Mouse (Mus musculus) kidney, embryonic 16.5 days (tissue): ENCODE measurements around the gene Gm49366. TPM values are rescaled to one million over a fixed set of nuclear protein-coding genes. Genes with fewer than 3 reads are reported as not detected.
"Not testable (repeated sequence)": the region's sequence is repeated elsewhere in the genome, so short reads cannot be mapped to it uniquely, and the experiment has no call there.

Experiments used
- ATAC-seq: fragments of 200-750 bp; cut with Nextera tagmentation; 2 replicates; pipeline ENCODE4 v1.8.0; 2017; ENCODE audit warnings: moderate TSS enrichment; ENCODE audit not compliant: low FRiP score, low TSS enrichment
- H3K27ac ChIP-seq: fragments of 300-500 bp; sonication (generic); 2 replicates; pipeline ENCODE4 v1.5.1; 2014; ENCODE audit warnings: low read length
- H3K27me3 ChIP-seq: fragments of 300-500 bp; sonication (generic); 2 replicates; pipeline ENCODE4 v1.6.1; 2014; ENCODE audit warnings: low read length, control low read depth, mixed read lengths; ENCODE audit not compliant: insufficient read depth
- H3K36me3 ChIP-seq: fragments of 300-500 bp; sonication (generic); 2 replicates; pipeline ENCODE4 v1.6.1; 2014; ENCODE audit warnings: low read length, control low read depth, mixed read lengths; ENCODE audit not compliant: insufficient read depth
- H3K4me1 ChIP-seq: fragments of 300-500 bp; sonication (generic); 2 replicates; pipeline ENCODE4 v1.6.1; 2014; ENCODE audit warnings: low read length, control low read depth, mixed read lengths; ENCODE audit not compliant: insufficient read depth
- H3K4me2 ChIP-seq: fragments of 300-500 bp; sonication (generic); replicated peaks from 2 replicates; pipeline ENCODE4 v1.6.1; 2014; ENCODE audit warnings: low read depth, low read length
- H3K4me3 ChIP-seq: fragments of 300-500 bp; sonication (generic); 2 replicates; pipeline ENCODE4 v1.5.1; 2014; ENCODE audit warnings: mild to moderate bottlenecking, low read length
- H3K9ac ChIP-seq: fragments of 300-500 bp; sonication (generic); replicated peaks from 2 replicates; pipeline ENCODE4 v1.6.1; 2014; ENCODE audit warnings: low read length
- H3K9me3 ChIP-seq: fragments of 300-500 bp; sonication (generic); 2 replicates; pipeline ENCODE4 v1.6.1; 2016; ENCODE audit warnings: low read length, control low read depth
- WGBS: fragments of 180-500 bp; shearing (Covaris S2); extraction: QIAGEN DNeasy Blood & Tissue Kit; methylation state at CpG from one replicate; pipeline ENCODE4 v1.1.7; 2014; 5-methylcytosine and 5-hydroxymethylcytosine counted together
- polyA plus RNA-seq: library from polyadenylated mRNA; unstranded; fragments of >200 nt; fragmentation: Nextera tagmentation; extraction: Ambion mirVana; gene quantifications from 2 replicates; pipeline ENCODE4 v1.2.1, GENCODE M21; 2015

Gm49366 gene
- polyA plus RNA-seq, 1 experiment from 2014 or later: not detected

DNA sequence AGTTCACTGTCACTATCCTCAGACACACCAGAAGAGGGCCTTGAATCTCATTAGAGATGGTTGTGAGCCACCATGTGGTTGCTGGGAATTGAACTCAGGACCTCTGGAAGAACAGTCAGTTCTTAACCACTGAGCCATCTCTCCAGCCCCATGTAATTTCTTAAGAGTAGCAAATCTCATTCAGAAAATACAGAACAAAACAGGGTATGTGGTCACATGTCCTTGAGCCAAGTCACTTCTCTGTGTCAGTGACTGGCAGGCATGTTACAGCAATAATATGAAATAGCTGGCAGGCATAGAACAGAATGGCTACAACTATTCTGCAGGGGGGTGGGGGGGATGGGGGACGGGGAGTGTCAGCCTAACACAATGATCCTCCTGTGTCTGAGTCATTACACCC lies 61.3 kb downstream of the Gm49366 start:
- ATAC-seq: no peak
- Histone ChIP-seq H3K36me3 (no peaks in the 10 kb centered on the region), H3K9ac (no peak overlapping the region), H3K4me3 (no peak overlapping the region), H3K27ac (no peak overlapping the region), H3K9me3 (0 out of 2 replicates have a peak, but pooled peaks cover 3% of the 10 kb centered on the region), H3K27me3 (no peaks in the 10 kb centered on the region), H3K4me1 (no peaks in the 10 kb centered on the region), H3K4me2 (peak overlapping the region; percentile 89)
- WGBS: 69% methylated on average over 1 of the region's 1 CpGs

DNA sequence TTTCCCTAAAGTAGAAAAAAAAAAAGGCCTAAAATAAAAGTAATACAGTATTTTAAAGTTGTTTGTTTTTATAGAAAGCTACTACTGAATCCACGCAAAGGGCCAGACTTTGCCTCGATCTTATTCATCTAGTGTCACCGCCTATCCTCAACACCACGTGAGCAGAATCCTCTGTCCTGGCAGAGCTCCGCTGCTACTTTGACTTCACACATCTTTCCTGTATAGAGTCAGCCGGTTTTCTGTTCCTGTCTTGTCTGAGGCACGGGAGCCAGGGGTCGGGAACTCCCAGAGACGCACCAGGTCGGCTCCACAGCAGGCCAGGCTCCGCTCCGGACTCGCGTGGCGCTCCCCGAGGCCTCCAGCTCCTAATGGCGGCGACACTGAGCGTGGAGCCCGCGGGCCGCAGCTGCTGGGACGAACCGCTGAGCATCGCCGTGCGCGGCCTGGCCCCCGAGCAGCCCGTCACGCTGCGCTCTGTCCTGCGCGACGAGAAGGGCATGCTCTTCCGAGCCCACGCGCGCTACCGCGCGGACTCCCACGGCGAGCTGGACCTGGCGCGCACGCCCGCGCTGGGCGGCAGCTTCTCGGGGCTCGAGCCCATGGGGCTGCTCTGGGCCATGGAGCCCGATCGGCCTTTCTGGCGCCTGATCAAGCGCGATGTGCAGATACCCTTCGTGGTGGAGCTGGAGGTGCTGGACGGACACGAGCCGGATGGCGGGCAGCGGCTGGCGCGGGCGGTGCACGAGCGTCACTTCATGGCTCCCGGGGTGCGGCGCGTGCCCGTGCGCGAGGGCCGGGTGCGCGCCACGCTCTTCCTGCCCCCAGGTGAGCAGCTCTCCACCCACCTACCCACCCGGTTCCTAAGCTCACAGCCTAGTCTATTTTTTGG lies 62.1 kb downstream of the Gm49366 start, which contains the start of gene Acot6:
Gene Acot6, plus strand, starts transcription at position 51 of the 889 bp plus-strand sequence.
- under 1% methylated on average over 62 of the region's 80 CpGs for WGBS
- ATAC-seq: peak; percentile 74
- H3K9me3 ChIP-seq, H3K4me1 ChIP-seq, H3K27ac ChIP-seq, H3K27me3 ChIP-seq, H3K36me3 ChIP-seq: not testable (repeated sequence)
- Histone ChIP-seq H3K4me2 (peak within 1 kb of the TSS; percentile 89), H3K4me3 (peak within 1 kb of the TSS; percentile 60), H3K9ac (peak within 1 kb of the TSS; percentile 74)

DNA sequence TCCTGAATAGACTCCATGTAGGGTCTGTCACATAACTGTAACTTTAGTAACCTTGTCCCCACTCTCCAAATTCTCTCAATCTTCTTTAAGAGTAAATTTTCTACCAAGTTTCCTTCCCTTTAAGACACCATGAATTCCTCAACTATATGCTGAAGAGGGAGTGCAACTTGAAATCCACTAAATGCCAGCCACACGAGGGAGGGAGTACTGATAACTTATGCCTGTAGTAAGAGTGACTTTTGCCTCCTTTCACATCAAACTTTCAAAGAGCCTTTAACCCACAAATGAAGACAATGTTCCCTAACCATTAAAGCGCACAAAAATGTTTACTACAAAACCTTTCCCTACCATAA lies 62.7 kb downstream of the Gm49366 start:
- Histone ChIP-seq H3K36me3 (no peaks in the 10 kb centered on the region), H3K4me3 (peak overlapping the region; percentile 60), H3K9ac (no peak overlapping the region), H3K4me1 (no peaks in the 10 kb centered on the region), H3K4me2 (peak overlapping the region; percentile 89), H3K9me3 (no peaks in the 10 kb centered on the region), H3K27me3 (no peaks in the 10 kb centered on the region), H3K27ac (no peak overlapping the region)
- 57% methylated on average over 2 of the region's 2 CpGs for WGBS
- no peak for ATAC-seq

DNA sequence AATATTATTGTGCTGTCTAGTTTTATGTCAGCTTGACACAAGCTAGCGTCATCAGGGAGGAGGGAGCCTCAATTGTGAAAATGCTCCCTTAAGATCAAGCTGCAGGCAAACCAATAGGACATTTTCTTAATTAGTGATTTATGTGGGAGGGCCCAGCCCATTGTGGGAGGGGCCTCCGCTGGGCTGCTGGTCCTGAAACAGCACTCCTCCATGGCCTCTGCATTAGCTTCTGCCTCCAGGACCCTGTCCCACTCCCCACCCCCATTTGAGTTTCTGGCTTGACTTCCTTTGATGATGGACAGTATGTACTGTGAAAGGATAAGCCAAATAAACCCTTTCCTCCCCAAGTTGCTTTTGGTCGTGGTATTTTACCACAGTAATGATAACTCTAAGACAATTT lies 68.3 kb downstream of the Gm49366 start:
- Histone ChIP-seq H3K36me3 (no peaks in the 10 kb centered on the region), H3K4me3 (no peak overlapping the region), H3K27me3 (no peaks in the 10 kb centered on the region), H3K4me2 (no peak overlapping the region), H3K9me3 (no peaks in the 10 kb centered on the region), H3K4me1 (0 out of 2 replicates have a peak, but pooled peaks cover 3% of the 10 kb centered on the region), H3K9ac (no peak overlapping the region), H3K27ac (no peak overlapping the region)
- 0 out of 2 replicates have a peak, but pooled peaks have one; percentile 61 for ATAC-seq
- 50% methylated on average over 3 of the region's 3 CpGs for WGBS

DNA sequence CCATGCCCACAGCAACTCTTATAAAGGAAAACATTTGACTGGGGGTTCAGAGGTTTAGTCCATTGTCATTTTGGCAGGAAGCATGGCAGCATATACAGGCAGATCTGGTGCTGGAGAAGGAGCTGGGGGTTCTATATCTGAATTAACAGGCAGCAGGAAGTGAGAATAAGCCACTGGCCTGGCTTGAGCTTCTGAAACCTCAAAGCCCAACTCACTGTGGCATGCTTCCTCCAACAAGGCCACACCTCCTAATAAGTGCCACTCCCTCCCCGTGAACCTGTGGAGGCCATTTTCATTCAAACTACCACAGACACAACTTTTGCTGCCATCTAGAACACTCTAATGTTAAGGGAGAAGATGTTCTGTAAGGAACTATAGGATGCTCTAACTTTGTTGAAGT lies 69.0 kb downstream of the Gm49366 start:
- no peak overlapping the region for H3K4me2 ChIP-seq

More for the DNA sequence above, 69.0 kb downstream of the Gm49366 start:
- Histone ChIP-seq H3K4me3 (no peak overlapping the region), H3K27me3 (no peaks in the 10 kb centered on the region), H3K27ac (no peak overlapping the region), H3K9me3 (no peaks in the 10 kb centered on the region), H3K4me1 (0 out of 2 replicates have a peak, but pooled peaks cover 3% of the 10 kb centered on the region), H3K9ac (no peak overlapping the region), H3K36me3 (no peaks in the 10 kb centered on the region)
- ATAC-seq: no peak
- WGBS: 70% methylated on average over 1 of the region's 1 CpGs

Other genes with a start within 250 kb of the Gm49366 start
- gene Numb, start 117.0 kb upstream of the Gm49366 start, polyA plus RNA-seq: 44.3 and 51.6 TPM in 2 replicates
- gene Riox1, start 88.3 kb upstream of the Gm49366 start, polyA plus RNA-seq: 11.2 and 11.5 TPM in 2 replicates
- gene Heatr4, start 54.1 kb upstream of the Gm49366 start, polyA plus RNA-seq: not detected in 2 replicates
- gene Acot2, start 51.1 kb upstream of the Gm49366 start, polyA plus RNA-seq: 40.9 and 45.5 TPM in 2 replicates
- gene Acot1, start 29.4 kb upstream of the Gm49366 start, polyA plus RNA-seq: 69.0 and 69.8 TPM in 2 replicates
- gene Acot4, start 556 bp upstream of the Gm49366 start, polyA plus RNA-seq: 8.0 and 11.5 TPM in 2 replicates
- 2.6 and 3.4 TPM in 2 replicates for gene Acot3, start 13.2 kb downstream of the Gm49366 start, polyA plus RNA-seq
- not detected in 2 replicates for gene Acot5, start 30.4 kb downstream of the Gm49366 start, polyA plus RNA-seq
- 1.7 and 1.9 TPM in 2 replicates for gene Acot6, start 61.7 kb downstream of the Gm49366 start, polyA plus RNA-seq
- 4.2 and 4.8 TPM in 2 replicates for gene Dnal1, start 75.4 kb downstream of the Gm49366 start, polyA plus RNA-seq
- 1.1 and 1.2 TPM in 2 replicates for gene Pnma1, start 109.6 kb downstream of the Gm49366 start, polyA plus RNA-seq
- 8.6 and 9.3 TPM in 2 replicates for gene Elmsan1, start 179.9 kb downstream of the Gm49366 start, polyA plus RNA-seq
- 32.5 and 34.8 TPM in 2 replicates for gene Ptgr2, start 246.3 kb downstream of the Gm49366 start, polyA plus RNA-seq